Mouse (Mus musculus) heart, adult 11 months (tissue): ENCODE results near the gene Cacna1d.
A peak's percentile ranks its signal among the peaks of the same experiment; 100 is the strongest.

ENCODE experiments used
- DNase-seq: peaks from one replicate; pipeline ENCODE4 v3.0.0; 2022

The Cacna1d gene

DNA sequence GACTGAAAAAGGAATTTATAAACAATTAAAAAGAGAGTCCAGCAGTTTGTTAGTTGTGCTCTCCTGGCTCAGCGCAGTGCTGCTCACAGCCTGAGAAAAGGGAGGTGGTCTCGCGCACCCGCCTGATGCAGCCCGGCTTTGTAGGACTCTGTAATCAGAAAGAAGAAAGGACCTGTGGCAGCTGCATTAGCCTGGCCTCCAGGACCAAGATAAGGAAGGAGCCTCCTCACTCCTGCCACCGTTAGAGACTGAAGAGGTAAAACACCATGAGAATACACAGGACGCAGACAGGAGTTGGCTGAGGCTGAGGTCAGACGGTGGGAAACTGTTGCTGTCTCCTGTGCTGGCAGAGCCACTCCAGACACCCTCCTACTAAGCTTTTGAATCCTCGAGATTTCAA lies at the start of gene Cacna1d:
Cacna1d (minus strand) TSS at position 114 of the 400 bp plus-strand sequence.
- DNase-seq, result peak; percentile 82

DNA sequence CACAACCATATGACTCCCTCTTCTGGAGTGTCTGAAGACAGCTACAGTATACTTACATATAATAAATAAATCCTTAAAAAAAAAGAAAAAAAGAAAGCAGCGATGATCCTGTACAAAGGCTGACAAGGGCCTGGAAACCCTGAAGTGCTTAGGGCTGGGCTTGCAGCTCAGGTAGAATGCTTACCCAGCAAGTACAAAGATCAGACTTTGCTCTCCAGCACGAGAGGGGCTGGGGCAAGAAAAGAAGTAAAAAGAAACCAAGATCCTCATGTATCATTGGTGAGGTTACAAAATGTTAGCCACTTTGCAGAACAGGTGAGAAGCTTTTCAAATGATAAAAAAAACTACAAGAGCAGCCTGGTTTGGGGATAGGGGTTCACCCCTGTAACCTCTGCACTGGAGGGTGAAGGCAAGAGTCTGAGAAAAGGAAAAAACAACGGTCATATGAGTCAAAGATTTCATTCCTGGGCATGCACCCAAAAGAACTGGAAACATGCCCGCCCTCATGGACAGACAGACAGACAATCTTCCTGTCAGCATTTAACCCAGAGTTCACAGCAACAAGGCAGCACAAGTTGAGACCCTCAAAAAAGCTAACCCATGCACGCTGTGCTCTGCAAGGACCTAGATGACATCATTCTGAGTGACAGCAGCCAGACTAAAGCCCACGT lies 42.7 kb upstream of the Cacna1d start:
- peak; percentile 70 for DNase-seq

DNA sequence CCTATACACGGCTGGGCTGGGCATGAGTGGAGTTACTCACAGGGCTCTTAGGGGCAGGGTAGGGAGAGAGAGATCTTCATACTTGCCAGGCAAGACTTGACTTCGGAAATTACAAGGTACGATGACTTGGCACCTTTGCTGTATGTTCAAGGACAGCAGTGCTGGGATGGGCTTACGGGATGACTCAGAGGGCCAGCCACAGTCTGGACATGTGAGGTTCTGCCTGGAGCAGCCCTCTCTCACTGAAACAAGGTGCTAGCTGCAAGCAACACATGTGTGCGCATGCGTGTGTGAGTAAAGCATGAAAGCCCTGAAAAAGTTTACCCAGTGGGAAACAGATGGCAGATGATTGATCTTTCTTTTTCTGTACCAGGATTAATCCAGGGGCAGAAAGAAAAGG lies 40.6 kb upstream of the Cacna1d start:
- DNase-seq, result no peak

DNA sequence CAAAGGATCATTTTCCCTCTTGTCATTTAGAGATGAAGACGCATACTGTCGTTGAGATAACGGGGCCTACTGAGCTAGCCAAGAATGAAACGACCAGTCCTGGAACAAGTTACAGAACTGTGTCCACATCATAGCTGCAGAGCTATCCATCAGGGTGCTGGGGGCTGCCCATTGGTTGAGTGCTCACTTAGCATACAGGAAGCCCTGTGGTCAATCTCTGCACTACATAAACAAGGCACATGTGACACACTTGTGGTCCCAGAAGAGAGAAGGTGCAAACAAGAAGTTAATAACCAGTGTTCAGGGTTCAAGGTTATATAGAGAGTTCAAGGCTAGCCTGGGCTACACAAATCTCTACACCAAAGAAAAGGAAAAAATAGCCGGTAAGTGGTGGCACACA lies 40.2 kb upstream of the Cacna1d start:
- peak; percentile 66 for DNase-seq

DNA sequence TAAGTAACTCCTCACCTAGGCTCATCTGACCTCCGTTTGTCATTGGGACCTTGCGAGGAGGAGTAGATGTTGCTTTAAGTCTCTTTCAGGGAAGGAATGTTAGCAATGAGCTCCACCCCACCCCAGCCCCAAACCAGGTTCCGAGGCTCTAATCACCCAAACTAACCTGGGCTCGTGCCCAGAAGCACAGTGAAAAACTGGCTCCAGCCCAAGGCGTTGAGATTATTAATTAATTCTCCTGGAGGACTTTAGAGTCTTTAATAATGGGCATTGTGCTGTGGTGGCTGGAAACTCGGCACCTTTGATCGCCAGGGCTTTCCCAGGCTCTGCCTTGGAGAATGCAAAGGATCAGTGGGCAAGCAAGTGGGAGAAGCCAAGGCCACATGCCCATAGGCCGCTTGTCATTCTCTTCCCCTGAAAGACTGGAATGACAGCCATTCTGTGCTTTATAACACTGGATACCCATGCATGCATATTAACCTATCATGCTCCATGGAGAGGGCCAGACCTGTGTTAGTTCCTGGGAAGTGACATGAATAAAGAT lies 39.5 kb upstream of the Cacna1d start:
- peak; percentile 84 for DNase-seq

DNA sequence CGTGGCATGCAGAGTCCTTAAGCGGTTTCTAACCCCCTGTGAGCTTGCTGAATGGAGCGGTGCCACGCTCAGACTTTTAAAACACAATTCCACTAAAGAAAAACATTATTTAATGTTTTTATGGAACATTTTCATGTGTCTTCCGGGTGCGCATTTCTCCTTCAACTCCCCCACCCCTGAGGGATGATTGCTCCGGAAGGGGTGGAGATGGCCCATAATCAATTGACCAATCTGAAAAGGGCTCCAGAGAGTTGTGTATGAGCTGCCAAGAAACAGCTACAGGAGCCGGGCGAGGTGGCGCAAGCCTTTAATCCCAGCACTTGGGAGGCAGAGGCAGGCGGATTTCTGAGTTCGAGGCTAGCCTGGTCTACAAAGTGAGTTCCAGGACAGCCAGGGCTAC lies 38.2 kb upstream of the Cacna1d start:
- DNase-seq, result peak; percentile 43

DNA sequence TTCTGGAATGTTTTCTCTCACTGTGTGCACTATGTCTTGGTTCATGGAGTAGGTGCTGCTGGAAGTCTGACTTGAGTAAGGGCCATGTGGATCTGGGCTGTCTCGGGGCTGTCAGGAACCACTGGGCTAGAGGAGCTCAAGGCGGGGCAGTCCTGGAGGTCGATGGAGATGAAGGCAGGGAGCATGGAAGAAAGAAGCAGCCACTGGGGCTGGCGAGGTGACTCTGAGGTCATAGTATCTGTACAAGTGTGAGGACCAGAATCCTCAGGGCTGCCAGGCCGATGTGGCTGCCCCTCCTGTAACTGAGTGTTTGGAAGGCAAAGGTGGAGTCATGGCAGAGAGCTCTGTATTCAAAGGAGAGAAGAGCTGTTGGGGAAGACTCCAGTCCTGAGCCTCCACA lies 37.7 kb upstream of the Cacna1d start:
- DNase-seq, result no peak

DNA sequence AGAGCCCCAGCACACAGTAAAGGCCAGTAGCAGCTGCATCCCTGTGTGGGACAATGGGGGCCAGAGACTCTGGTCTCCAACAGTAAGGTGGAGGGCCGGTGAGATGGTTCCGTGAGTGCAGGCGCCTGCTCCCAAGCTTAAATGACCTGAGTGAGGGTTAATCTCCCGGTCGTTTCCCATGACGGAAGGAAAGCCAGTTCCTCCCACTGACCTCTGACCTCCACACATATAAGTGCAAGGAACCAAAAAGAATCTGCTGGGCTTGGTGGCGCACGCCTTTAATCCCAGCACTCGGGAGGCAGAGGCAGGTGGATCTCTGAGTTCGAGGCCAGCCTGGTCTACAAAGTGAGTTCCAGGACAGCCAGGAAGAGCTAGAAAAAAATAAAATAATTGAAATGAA lies 37.1 kb upstream of the Cacna1d start:
- DNase-seq, result no peak

DNA sequence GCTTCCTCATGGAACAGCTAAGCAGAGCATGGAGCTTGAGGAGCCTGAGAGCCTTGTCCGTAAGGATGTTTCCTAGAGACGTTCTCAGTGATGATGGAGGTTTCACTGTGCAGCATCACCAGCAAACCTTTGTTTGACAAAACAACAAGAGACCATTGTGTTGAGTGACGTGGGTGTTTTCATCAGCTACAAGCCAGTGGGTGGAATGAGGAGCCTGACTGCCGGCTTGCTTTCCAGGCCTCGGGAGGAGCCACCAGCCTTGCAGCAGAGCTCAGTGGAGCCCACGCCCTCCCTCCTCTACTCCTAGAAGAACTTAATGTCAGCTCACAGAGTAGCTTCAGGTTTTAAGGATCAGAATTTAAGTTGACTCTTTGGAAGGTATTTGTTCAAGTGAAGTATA lies 32.1 kb upstream of the Cacna1d start:
- DNase-seq, result no peak

DNA sequence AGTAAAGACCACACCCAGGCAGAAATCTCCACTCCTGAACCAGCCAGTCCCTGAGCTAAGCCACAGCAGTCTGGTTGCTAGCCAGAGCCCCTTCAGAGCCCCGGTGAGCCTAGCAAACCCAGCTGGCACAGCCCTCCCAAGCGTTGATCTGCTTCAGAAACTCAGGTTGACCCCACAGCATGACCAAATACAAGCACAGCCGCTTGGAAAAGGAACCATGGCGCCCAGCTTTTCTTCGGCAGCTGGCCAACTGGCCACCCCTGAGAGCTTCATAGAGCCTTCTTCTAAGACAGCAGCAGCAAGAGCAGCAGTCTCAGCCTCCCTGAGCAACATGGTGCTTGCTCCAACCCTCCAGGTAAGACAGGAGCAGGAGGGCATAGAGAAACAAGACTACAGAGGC lies 28.1 kb upstream of the Cacna1d start:
- no peak for DNase-seq

DNA sequence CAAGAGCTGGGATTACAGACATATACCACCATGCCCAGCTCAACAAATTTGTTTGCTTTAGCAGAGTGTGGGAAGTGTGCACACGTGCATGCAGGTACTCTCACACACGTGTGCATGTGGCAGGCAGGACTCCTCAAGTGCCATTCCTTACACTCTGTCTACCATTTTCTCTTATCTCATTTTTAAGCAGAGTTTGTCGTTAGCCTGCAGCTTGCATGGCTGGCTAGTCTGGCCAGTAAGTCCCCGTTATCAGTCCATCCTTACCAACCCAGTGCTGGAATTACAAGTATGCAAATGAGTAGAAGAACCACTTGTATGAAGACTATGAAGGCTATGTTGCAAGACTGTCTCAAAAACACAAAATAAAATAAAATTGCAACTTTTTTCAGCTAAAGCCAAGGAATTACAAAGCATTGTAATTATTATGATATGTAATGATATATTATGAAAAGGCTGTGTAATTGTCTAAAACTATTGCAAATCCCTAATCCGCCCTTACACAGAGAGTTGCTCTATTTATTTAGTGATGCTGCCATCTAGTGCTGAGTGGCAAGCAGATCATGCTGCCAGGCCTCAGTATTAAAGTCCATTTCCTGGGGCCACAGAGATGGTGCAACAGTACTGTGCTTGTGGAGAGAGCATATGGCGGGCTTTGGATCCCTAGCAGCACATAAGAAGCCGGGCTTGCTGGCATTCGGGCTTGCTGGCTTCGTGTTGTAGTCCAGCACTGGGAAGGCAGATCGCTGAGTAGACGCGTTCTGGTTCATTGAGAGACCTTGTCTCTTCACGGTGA lies 24.9 kb upstream of the Cacna1d start:
- no peak for DNase-seq

DNA sequence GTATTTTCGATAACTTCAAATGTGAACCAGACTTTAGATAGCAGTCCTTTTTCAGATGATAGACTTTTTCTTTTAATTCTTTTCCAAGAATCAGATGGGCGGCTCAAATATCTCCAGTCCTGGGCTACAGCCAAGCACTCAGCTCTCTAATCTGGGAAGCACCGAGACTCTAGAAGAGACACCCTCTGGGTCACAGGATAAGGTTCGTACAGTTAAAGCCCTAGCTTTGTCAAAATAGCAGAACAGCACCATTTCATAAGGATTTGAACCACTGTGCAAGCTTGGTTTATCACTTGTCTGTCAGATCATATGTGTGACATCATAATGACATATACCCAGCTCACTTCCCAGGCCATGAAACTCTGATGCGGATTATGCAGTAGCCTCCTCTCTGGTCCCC lies 21.6 kb upstream of the Cacna1d start:
- no peak for DNase-seq

DNA sequence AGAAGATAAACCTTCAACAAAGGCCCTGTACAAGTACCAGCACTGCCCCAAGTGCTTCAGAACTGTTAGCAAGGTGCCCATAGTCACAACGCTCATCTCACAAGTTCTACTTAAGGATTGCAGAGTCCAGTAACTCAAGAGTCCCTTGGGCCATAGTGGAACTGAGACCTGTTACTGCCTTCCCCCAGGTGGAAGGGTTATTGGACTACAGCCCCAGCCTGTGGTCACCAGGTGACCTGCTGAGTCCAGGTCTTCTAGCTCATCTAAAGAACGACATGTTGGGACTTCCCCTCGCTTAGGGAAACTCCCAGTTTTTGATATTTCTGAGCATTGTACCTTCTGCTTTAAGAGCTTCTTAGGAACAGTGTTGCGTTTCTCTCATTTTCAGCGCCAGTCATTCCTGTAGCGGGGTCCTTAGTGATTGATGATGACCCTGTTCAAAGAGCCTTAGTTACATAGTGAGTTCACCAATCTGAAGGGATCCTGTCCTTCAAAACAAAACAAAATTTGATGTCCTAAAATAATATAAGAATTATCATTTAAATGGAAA lies 19.0 kb upstream of the Cacna1d start:
- peak; percentile 68 for DNase-seq

DNA sequence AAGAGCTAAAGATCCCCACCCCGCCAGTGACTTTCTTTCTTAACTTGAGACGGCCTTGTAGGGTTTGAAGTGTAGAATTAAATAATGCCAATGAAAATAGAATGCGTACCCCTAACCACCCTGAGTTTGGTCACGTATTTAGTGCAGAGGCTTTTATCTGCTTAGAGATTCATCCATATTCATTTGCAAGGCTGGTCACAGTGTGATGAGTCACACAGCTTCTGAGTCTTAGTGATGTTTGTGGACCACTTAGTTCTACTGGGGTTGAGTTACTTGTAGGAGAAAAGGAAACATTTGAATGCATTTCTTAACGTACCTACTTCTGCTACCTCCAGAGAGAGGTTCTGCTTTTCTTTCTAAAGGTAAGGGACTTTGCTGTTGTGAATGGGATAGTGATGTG lies 13.7 kb upstream of the Cacna1d start:
- peak; percentile 2 for DNase-seq

DNA sequence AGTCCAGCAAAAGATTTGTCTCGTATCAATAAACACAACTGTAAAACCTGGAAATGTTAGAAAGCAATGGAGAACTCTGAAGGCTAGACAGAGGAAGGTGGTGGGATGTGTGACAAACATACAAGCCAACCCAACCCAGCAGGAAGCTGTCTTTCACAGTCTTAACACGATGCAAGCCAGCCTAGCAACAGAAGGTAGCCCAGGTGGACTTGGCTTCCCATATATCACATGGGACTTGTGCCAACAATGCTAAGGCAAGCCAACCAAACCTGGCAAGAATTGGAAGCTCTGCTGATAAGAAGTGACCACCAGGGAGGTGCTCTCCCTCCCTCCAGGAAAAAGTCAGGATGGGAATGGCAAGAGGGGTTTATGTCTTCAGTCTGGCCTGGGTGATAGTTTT lies 6.9 kb upstream of the Cacna1d start:
- DNase-seq, result peak; percentile 63

DNA sequence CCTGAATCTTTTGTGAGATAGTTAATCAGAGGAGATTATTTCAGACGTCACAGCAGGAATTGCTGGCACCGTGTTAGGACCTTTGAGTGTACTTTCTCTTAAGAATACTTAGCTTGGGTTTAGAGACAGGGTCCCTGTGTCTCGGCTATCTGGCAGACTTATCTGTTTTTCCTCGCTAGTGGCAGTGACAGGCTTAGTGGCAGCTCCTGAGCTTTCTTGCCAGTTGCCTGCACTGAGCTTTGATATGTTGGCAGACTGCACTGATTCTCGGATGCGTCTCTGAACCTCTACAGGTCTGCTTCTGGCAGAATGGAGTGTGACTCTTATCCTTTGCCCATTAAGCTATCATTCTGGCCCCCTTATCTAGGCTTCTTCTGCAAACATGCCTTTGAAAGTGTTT lies 3.7 kb upstream of the Cacna1d start:
- peak; percentile 82 for DNase-seq

DNA sequence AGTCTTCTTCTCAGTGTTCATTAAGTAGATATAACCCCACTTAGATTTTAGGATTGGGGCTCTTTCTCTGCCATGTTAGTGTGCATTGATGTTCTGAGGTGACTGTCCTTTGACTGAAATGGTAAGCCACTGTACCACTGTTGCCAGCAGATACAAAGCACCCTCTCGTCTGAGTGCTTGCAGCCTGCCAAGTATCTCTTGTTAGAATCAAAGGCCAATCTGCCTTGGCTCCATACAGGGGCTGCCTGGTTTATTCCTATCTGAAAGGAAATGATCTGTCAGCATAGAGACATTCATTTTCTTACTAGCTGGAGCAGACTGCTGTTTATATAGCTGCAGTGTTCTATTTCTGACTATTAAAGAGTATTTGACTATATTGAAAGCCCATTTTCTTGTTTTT lies 2.0 kb upstream of the Cacna1d start:
- DNase-seq, result peak; percentile 61

DNA sequence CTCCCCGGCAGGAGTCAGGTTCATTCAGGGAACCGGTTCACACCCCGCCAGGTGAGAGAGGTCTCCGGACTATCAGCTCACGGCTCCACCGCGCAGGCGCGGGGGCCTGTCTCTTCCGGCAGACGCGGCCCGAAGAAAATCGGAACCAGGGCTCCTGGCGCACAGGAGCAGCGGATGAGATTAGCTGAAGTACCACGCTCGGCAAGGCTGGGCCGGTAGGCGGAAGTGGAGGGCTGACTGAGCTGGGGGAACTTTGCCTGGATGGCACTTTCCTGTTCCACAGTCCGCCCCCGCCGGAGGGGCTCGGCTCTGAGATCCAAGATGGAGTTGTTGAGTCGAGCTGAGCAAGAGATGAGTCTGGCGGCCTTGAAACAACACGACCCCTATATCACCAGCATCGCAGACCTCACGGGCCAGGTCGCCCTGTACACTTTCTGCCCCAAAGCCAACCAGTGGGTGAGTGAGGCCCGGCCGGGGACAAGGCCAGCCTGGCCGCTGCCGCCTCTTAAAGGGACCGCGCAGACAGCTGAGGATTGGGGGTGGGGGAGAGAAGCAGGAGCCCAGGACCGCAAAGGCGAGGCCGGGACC lies 11.8 kb downstream of the Cacna1d start, which contains the start of gene Dcp1a:
Dcp1a (plus strand) TSS at position 175 of the 588 bp plus-strand sequence.
- peak; percentile 99 for DNase-seq

DNA sequence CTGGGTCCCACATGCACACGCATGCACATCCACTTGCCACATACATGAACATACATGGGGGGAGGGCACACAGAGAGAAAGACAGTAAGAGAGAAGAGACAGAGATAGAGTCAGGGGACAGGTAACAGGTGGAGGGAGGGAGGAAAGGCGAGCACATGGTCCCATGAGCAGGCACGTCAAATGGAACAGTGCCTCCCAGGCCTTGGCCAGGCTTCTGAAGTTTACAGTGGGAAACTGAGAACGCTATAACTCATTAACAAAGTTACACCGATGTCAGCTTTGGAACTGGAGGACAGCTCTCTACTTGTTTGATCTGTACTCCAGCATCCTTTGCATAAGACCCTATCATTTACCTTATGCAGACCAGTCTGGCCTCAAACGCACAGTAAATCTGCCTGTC lies 16.8 kb downstream of the Cacna1d start:
- no peak for DNase-seq

DNA sequence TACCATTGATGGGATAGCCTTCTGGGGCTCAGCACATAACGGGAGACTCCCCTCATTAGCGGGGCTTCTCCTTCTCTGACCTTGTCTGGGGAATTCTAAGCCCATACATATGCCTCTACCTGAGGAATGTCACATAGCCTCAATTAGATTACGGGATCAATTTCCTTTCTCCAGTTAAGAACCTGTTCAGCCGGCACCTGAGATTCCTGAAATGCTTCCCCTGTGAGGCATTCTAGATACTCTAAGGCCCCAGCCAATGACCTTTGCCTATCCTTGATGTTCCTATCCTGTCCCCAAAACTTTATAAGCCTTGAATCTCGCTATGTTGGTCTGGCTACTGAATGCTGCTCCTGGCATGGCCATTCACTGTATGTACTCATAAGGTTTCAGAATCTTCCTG lies 17.6 kb downstream of the Cacna1d start:
- DNase-seq, result no peak

DNA sequence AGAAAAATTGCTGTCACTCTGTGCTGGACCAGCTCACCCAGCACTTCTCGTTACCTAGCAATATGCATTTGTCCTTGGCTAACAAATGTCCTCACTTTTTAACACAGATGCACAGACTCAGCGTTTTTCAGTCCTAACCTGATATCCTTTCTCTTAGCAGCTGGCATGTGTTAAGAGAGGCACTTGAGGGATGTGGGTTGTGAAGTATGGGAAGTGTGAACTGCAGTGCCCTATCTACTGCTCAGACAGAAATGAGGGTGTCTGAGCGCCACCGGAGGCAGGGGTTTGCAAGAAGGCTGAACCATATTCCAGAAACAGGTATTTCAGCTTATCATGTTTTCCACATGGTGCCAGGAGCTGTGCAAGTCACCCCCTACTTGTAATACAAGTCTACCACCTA lies 27.9 kb downstream of the Cacna1d start:
- DNase-seq, result no peak

DNA sequence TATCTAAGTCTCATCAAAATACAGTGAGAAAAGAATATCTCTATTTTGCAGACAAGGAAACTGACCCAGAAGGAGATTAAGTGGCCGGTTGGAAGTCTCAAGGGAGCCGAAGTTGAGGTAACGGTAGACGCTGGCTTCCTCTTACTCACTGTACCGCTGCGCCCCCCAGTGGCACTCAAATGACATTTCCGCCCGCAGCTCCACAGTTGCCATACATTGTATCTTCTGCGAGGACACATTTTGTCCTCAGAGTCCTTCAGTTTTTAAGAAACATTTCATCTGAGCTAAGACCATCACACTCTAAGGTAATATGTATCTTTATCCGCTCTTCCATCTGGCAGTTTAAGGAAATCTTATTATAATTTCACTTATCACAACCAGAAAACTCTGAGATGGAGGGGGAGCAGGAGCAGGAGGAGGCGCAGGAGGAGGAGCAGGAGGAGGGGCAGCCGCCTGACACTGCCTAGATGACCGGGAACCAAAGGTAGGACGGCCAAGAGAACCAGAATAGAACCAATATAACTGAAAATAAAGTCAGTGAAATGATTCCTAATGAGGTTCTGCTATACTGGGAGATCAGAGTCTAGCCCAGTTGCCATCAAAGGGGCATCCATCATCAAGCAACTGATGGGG lies 31.2 kb downstream of the Cacna1d start:
- peak; percentile 91 for DNase-seq

DNA sequence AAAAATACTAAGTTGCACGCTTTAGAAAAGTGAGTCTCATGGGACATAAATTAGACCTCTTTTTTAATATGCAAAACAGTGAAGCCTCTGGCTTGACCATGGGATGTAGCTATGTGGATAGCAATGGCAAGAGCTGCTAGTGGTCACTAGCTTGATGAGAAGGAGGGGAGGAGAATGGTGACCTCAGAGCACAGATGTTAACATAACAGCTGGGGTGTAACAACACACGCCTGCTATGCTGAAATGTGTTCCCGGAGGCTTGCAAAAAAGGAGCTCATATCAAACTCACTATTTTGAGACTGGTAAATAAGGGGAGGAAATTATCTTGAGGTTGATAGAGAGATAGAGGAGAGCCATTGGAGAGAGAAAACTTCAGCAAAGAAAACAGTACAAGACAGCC lies 32.4 kb downstream of the Cacna1d start:
- DNase-seq, result peak; percentile 93
